Mouse (Mus musculus) erythroblast, embryonic 14.5 days (primary cell): ENCODE measurements around the gene Pi16.

Source experiments
- GATA1 ChIP-seq: IDR thresholded peaks from 2 replicates; pipeline ENCODE4 v1.6.1; 2012; ENCODE audit warnings: low read length, inconsistent platforms, mixed read lengths
- TAL1 ChIP-seq: IDR thresholded peaks from 3 replicates; pipeline ENCODE4 v1.6.1; 2012; ENCODE audit warnings: low read length, inconsistent platforms, mixed read lengths

DNA sequence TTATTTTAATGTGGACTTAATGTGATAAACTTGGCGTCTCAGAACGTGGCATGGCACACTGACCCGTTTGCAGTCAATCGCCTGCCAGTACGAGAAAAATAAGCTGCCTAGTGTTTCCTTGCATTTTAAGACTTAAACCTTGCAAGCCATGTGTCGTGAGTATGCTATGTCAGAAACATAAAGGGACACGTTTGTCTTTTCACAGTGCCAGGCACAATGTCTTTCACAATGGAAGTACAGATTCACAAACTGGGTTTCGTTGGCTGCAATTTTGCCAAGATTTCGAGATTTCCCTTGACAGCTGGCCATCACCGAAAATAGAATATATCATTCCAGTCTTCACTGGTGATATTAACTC lies 48.2 kb upstream of the Pi16 start:
- no peak for TF ChIP-seq TAL1
- TF ChIP-seq GATA1 = no peak
